Comparison of ENCODE assay signal across 17 mouse cellular contexts in genomic region chr1:41026943-41027342, GRCm38 (mm10).
DNase-seq lines count a peak whose midpoint lies in the region; ATAC-seq and TF ChIP-seq lines count a peak whose summit lies in the region.
"Had no signal": no experiment of that assay in that cellular context is flagged by ENCODE, and none has a peak within 500 bp of the region (broad histone marks: within the 10 kb centered on the region; RNA-seq: fewer than 3 reads in every experiment).

No protein-coding gene starts in this region.

- no peak overlapping the region for H3K4me2 ChIP-seq in forebrain, embryonic 15.5 days (replicated peaks)
- H3K4me2 ChIP-seq in forebrain, embryonic 11.5 days (ENCODE audit: low read depth, low read length, severe bottlenecking) = no peak overlapping the region
- H3K4me2 ChIP-seq in hindbrain, postnatal 0 days (ENCODE audit: low read depth, low read length) = no peak overlapping the region
- H3K4me2 ChIP-seq in hindbrain, embryonic 11.5 days (replicated peaks; ENCODE audit: low read depth, low read length) = no peak overlapping the region
- H3K4me2 ChIP-seq: embryonic facial prominence, embryonic 12.5 days; hindbrain, embryonic 15.5 days had no signal

- H3K9me3 ChIP-seq in forebrain, embryonic 15.5 days = no peaks in the 10 kb centered on the region
- H3K9me3 ChIP-seq in forebrain, embryonic 11.5 days (ENCODE audit: control insufficient read depth, low read length) = no peaks in the 10 kb centered on the region
- H3K9me3 ChIP-seq in hindbrain, postnatal 0 days (ENCODE audit: low read length) = no peaks in the 10 kb centered on the region
- H3K9me3 ChIP-seq in hindbrain, embryonic 11.5 days (ENCODE audit: control insufficient read depth, low read length) = no peaks in the 10 kb centered on the region
- H3K9me3 ChIP-seq: embryonic facial prominence, embryonic 12.5 days; heart, embryonic 10.5 days; hindbrain, embryonic 10.5 days; hindbrain, embryonic 15.5 days had no signal

- H3K9ac ChIP-seq in forebrain, embryonic 15.5 days (replicated peaks) = no peak overlapping the region
- H3K9ac ChIP-seq in forebrain, embryonic 11.5 days (ENCODE audit: low read length) = no peak overlapping the region
- no peak overlapping the region for H3K9ac ChIP-seq in hindbrain, postnatal 0 days (replicated peaks; ENCODE audit: low read length)
- no peak overlapping the region for H3K9ac ChIP-seq in hindbrain, embryonic 11.5 days (ENCODE audit: low read depth, low read length)
- H3K9ac ChIP-seq: embryonic facial prominence, embryonic 12.5 days; hindbrain, embryonic 15.5 days had no signal

- DNase-seq in forebrain, embryonic 11.5 days (ENCODE audit: low spot score) = no peak
- DNase-seq in hindbrain, postnatal 0 days (ENCODE audit: low spot score) = no peak
- DNase-seq in hindbrain, embryonic 11.5 days (ENCODE audit: low spot score) = no peak
- peak; percentile 28 to 56 for DNase-seq in right cerebral cortex, postnatal 10 days (ENCODE audit: low spot score in 2 of 2)
- DNase-seq in right cerebral cortex, postnatal 14 days = no peak
- DNase-seq: adrenal gland, postnatal 14 days; gastrocnemius, postnatal 36 days had no signal

- H3K36me3 ChIP-seq in forebrain, embryonic 15.5 days = no peaks in the 10 kb centered on the region
- H3K36me3 ChIP-seq in forebrain, embryonic 11.5 days (ENCODE audit: control insufficient read depth, insufficient read depth, low read length) = no peaks in the 10 kb centered on the region
- H3K36me3 ChIP-seq in hindbrain, postnatal 0 days (ENCODE audit: insufficient read depth, low read length) = no peaks in the 10 kb centered on the region
- H3K36me3 ChIP-seq in hindbrain, embryonic 11.5 days (ENCODE audit: control insufficient read depth, insufficient read depth, low read length) = no peaks in the 10 kb centered on the region
- H3K36me3 ChIP-seq: embryonic facial prominence, embryonic 12.5 days; heart, embryonic 10.5 days; hindbrain, embryonic 10.5 days; hindbrain, embryonic 15.5 days had no signal

- peak overlapping the region; percentile 80 for H3K27ac ChIP-seq in forebrain, embryonic 15.5 days (replicated peaks)
- no peak overlapping the region for H3K27ac ChIP-seq in forebrain, embryonic 11.5 days (ENCODE audit: low read depth, low read length)
- no peak overlapping the region for H3K27ac ChIP-seq in hindbrain, postnatal 0 days
- H3K27ac ChIP-seq in hindbrain, embryonic 11.5 days (ENCODE audit: low read depth, low read length) = no peak overlapping the region
- H3K27ac ChIP-seq: embryonic facial prominence, embryonic 12.5 days; heart, embryonic 10.5 days; hindbrain, embryonic 15.5 days had no signal

- H3K4me1 ChIP-seq in forebrain, embryonic 15.5 days = peaks cover 21% of the 10 kb centered on the region
- H3K4me1 ChIP-seq in forebrain, embryonic 11.5 days (replicated peaks; ENCODE audit: control insufficient read depth, insufficient read depth, low read length) = no peaks in the 10 kb centered on the region
- H3K4me1 ChIP-seq in hindbrain, postnatal 0 days (ENCODE audit: insufficient read depth, low read length) = peaks cover 7% of the 10 kb centered on the region; the same call in 1 of the 2 replicates
- H3K4me1 ChIP-seq in hindbrain, embryonic 11.5 days (replicated peaks; ENCODE audit: control insufficient read depth, insufficient read depth, low read length) = no peaks in the 10 kb centered on the region
- H3K4me1 ChIP-seq: embryonic facial prominence, embryonic 12.5 days; heart, embryonic 10.5 days; hindbrain, embryonic 15.5 days had no signal

- no peak for TF ChIP-seq CTCF in hindbrain, postnatal 0 days (IDR thresholded peaks at IDR 0.05; ENCODE audit: low read depth)

- peak; percentile 44 for ATAC-seq in forebrain, embryonic 15.5 days (replicated peaks)
- no peak for ATAC-seq in forebrain, embryonic 11.5 days (replicated peaks; ENCODE audit: low FRiP score)
- peak; percentile 35; the same call in 1 of the 2 replicates for ATAC-seq in hindbrain, postnatal 0 days
- ATAC-seq in hindbrain, embryonic 11.5 days (ENCODE audit: low FRiP score) = no peak
- ATAC-seq: activated CD4-positive, CD25-positive, alpha-beta regulatory T cell, adult 4 months; inflammation-experienced regulatory T-cells, adult 6 months; intestine, postnatal 0 days; Patski had no signal

- H3K27me3 ChIP-seq in forebrain, embryonic 15.5 days = no peaks in the 10 kb centered on the region
- no peaks in the 10 kb centered on the region for H3K27me3 ChIP-seq in forebrain, embryonic 11.5 days (ENCODE audit: control insufficient read depth, insufficient read depth, low read length)
- no peaks in the 10 kb centered on the region for H3K27me3 ChIP-seq in hindbrain, postnatal 0 days (ENCODE audit: insufficient read depth, low read length)
- H3K27me3 ChIP-seq in hindbrain, embryonic 11.5 days (ENCODE audit: control insufficient read depth, insufficient read depth, low read length) = no peaks in the 10 kb centered on the region
- H3K27me3 ChIP-seq: CH12.LX; embryonic facial prominence, embryonic 12.5 days; hindbrain, embryonic 15.5 days had no signal

- H3K4me3 ChIP-seq in forebrain, embryonic 15.5 days = no peak overlapping the region
- H3K4me3 ChIP-seq in forebrain, embryonic 11.5 days (ENCODE audit: low read depth, low read length) = no peak overlapping the region
- H3K4me3 ChIP-seq in hindbrain, postnatal 0 days (ENCODE audit: low read length) = no peak overlapping the region
- H3K4me3 ChIP-seq in hindbrain, embryonic 11.5 days (ENCODE audit: low read depth, low read length) = no peak overlapping the region
- H3K4me3 ChIP-seq: embryonic facial prominence, embryonic 12.5 days; heart, embryonic 10.5 days; hindbrain, embryonic 10.5 days; hindbrain, embryonic 15.5 days had no signal

- 77% methylated on average over 4 of the region's 4 CpGs for WGBS in forebrain, embryonic 15.5 days
- 89% methylated on average over 4 of the region's 4 CpGs for WGBS in forebrain, embryonic 11.5 days
- WGBS in hindbrain, postnatal 0 days = 62% methylated on average over 4 of the region's 4 CpGs
- WGBS in hindbrain, embryonic 11.5 days = 79% methylated on average over 4 of the region's 4 CpGs

Comparison
In these comparisons a context has a peak if more than half of its experiments do, and no peak if none do; other contexts are left out.
1. ATAC-seq: peak in forebrain, embryonic 15.5 days (single experiment) and hindbrain, postnatal 0 days (single experiment); none in forebrain, embryonic 11.5 days (single experiment) and hindbrain, embryonic 11.5 days (single experiment).
2. DNase-seq: peak in right cerebral cortex, postnatal 10 days (2 of 2); none in forebrain, embryonic 11.5 days (single experiment), hindbrain, postnatal 0 days (single experiment), hindbrain, embryonic 11.5 days (single experiment) and right cerebral cortex, postnatal 14 days (single experiment).